Mouse (Mus musculus): ENCODE results near the gene Golgb1.

Gene Golgb1

DNA sequence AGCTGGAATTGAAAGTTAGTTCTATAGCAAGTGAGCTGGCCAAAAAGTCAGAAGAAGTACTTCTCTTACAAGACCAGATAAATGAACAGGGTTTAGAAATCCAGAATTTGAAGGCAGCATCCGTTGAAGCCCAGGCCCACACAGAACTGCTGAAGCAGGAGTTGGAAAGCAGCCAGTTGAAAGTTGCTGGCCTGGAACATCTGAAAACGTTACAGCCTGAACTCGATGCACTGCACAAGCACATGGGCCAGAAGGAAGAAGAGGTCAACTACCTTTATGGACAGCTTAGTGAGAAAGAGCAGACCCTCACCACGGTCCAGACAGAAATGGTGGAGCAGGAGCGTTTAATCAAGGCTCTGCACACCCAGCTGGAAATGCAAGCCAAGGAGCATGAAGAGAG lies 39.3 kb downstream of the Golgb1 start:
- in situ Hi-C loops (cut with MboI; ENCODE audit: low sequenced_read_pairs): no loop called here

- in situ Hi-C loops (cut with MboI; ENCODE audit: low sequenced_read_pairs): no loop called here
Observed at GRCm38 (mm10) chr16:36918505-36918904, 43.6 kb downstream of the Golgb1 start.

DNA sequence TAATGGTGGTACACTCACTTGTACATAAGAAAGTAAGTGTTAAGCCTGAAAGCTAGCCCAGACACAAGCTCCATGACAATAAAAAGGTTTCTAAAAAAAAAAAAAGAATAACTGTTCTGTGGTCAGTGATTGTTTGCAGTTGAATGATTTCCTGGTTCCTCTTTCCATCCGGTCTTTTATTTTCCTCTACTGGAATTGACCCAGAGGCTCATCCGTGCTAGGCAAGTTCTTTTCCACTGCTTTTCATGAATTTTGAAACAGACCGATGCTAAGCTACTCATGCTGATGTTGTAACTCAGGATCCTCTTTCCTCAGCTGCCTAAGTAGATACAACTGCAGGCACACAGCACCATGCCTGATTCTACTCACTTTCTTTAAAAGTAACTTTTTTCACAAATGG lies 45.5 kb downstream of the Golgb1 start:
- in situ Hi-C loops (cut with MboI; ENCODE audit: low sequenced_read_pairs): no loop called here

DNA sequence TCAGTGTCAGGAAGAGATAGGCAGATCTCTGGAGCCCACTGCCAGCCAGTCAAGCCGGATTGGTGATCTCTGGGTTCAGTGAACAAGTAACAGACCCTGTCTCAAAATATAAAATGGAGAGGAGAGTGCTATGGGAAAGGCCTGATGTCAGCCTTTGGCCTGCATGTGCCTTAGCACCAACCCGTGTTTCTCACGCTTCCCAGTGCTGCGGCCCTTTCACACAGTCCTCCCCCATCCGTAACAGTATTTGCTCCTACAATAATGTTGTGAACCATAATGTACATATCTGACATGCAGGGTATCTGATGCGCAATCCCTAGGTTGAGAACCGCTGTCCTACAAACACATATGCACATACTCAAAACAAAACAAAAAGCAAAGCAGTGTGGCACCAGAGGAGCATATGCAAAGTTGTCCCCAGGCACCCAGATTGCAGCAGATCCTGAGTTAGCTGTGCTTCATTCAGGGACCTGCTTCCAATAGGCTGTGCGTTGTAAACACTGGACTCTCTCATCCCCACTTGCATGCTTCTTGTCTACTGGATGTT lies 46.2 kb downstream of the Golgb1 start:
- in situ Hi-C loops (cut with MboI; ENCODE audit: low sequenced_read_pairs): no loop called here

GRCm38 (mm10) chr16:36921980-36922379 lies 47.0 kb downstream of the Golgb1 start:
- in situ Hi-C loops (cut with MboI; ENCODE audit: low sequenced_read_pairs): no loop called here

DNA sequence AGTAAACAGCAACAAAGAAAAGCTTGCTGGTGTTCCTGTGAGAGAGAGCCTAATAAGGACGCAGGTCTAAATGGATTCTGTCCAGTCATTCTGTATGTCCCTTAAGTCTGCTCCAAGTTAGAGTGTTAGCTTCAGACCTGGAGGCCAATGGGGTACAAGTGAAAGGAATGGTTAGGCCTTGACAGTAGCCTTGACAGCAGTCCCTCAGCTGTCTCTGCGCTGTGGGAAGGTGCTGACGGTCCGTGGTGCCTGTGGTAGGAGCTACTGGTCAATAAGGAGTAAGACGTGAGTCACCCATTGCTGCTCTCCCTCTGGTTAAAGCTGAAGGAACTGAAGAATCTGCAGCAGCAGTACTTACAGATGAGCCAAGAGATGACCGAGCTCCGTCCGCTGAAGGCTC lies 49.4 kb downstream of the Golgb1 start:
- in situ Hi-C loops (cut with MboI; ENCODE audit: low sequenced_read_pairs): no loop called here

DNA sequence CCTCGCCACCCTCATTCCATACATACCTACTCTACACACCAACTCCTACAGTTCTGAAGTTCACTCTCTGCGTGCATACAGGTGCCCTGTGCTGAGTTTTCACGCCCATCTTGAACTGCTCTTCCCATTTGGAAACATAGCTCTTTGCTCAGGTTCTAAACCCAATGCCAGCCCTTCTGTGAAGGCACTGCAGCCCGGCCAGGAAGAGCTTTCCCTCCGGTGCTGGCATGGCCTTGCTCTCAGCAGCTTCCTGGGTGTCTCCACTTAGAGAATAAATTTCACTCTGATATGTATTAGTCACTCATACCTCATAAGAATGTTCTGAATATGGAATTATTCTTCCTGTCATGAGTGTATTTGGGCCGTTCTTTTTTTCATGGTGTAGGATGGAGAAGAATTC lies 50.4 kb downstream of the Golgb1 start:
- in situ Hi-C loops (cut with MboI; ENCODE audit: low sequenced_read_pairs): no loop called here

DNA sequence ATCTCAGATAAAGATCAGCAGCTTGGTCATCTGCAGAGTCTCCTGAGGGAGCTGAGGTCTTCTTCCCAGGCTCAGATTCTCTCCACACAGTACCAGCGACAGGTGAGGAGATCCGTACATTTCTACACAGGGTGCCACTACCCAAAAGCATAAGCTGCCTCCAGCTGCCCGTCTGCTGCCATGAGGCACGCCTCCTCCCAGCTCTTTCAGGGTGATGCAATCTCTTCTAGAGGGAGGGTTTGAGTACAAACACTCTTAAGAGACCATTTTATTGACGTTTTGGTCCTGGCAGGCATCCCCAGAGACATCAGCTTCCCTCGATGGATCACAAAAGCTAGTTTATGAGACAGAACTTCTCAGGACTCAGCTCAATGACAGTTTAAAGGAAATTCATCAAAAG lies 50.9 kb downstream of the Golgb1 start:
- in situ Hi-C loops (cut with MboI; ENCODE audit: low sequenced_read_pairs): no loop called here

DNA sequence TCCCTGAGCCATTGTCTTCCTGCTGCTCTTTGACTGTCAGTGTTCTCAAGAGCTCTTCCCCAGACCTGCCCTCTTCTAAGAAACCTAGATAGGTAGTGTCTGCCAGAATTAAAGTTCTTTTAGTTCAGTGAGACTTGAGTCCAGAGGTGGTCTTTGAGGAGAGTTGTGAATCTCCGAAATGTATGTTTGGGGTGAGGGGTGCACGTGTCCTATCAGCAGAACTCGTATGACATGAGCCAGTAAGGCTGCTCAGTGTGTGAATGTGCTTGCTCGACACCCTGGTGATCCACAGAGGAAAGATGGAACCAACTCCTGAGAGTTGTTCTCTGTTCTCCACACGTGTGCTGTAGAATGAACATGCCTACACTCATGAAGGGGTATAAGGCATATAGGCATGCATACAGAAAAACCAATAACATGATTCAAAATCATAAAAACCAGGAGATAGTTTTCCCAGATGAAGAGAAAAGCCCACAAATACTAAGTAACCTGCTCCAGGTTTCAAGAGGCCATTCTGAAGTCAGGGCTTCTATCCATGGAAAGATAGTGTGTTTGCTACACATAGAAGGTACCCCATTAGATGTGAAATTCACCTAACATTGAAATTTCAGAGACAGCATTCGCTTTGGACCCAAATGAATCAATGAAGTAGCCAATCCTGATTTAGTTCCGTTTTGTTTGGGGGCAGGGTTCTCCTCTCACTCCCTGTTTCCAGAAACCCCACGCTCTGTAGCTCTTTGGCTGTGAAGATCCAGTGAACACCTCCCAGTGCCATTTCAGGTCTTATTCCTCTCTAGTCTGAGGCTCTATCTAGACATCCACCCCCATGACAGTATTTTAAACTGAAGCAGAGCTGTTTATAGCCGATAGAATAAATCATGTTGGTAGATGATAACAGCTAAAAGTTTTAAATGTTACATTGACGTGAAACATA lies 51.8 kb downstream of the Golgb1 start:
- in situ Hi-C loops (cut with MboI; ENCODE audit: low sequenced_read_pairs): no loop called here

GRCm38 (mm10) chr16:36927495-36928105 lies 52.7 kb downstream of the Golgb1 start:
- in situ Hi-C loops (cut with MboI; ENCODE audit: low sequenced_read_pairs): no loop called here

DNA sequence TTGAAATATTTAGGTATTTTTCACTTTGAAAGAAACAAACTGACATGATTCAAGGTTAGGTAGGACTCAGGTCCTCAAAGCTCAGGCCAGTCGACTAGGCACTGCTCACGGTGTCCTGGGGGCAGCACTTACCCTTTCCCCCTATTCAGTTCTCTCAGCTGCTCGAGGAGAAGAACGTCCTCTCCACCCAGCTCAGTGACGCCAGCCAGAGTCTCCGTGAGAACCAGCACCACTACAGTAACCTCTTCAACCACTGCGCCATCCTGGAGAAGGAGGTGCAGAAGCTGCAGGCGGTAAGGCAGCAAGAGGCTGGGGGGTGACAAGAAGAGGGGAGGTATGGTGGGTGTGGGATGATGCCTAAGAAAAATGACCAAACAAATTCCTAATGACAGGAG lies 53.2 kb downstream of the Golgb1 start:
- in situ Hi-C loops (cut with MboI; ENCODE audit: low sequenced_read_pairs): no loop called here

DNA sequence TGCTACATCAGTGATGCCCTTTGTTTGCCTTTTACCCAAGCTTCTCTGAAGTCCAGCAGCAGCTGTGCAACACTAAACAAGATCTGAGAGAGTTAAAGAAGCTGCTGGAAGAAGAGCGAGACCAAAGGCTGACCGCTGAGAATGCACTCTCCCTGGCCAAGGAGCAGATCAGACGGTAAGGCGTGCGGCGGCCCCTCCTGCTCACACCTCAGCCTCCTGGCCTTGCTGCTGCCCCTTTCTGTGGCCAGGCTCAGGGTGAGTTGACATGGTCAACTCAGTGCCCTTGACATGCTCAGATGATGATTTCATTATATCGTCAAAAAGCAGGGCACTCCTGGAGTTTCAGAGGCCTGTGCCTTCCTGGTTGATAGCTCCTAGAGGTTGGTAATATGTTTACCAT lies 54.3 kb downstream of the Golgb1 start:
- in situ Hi-C loops (cut with MboI; ENCODE audit: low sequenced_read_pairs): no loop called here

GRCm38 (mm10) chr16:36930231-36931136 lies 55.5 kb downstream of the Golgb1 start:
- in situ Hi-C loops (cut with MboI; ENCODE audit: low sequenced_read_pairs): no loop called here

DNA sequence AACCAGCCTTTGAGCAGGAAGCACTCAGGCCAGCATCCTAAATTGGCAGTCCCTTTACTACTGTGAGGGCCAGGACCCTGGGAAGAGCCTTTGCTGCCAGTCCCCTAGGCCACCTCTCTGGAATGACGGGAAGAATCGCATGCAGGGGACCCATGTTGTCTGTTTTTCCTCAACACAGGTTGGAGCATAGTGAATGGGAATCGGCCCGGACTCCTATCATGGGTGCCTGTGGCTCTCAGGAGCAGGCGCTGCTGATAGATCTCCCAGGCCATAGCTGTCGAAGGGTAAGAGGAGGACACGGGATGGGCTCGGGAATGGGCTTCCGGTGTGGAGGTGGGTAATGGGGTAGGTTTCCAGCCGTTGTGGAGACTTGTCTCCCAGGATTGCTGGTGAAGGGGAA lies 56.4 kb downstream of the Golgb1 start:
- in situ Hi-C loops (cut with MboI; ENCODE audit: low sequenced_read_pairs): no loop called here

DNA sequence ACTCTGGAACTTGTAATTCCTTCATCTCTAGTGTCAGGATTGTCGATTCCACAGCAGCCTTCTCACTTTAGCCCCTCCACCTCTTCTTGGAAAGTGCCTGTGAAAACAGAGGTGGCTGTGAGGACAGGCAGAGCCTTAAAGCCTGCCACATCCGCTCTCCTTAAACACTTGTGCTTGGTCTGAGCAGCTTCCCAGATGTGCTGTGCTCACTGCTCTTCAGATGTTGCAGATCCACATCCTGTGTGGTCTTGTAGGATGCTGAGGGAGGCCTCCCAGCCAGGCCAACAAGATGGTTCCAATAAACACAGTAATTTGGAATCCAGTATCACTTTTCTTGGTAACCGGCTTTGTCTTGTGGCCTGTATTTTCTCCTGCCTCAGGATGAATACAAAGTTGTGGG lies 57.0 kb downstream of the Golgb1 start:
- in situ Hi-C loops (cut with MboI; ENCODE audit: low sequenced_read_pairs): no loop called here

- in situ Hi-C loops (cut with MboI; ENCODE audit: low sequenced_read_pairs): no loop called here
Observed at GRCm38 (mm10) chr16:36932546-36932945, 57.6 kb downstream of the Golgb1 start.

DNA sequence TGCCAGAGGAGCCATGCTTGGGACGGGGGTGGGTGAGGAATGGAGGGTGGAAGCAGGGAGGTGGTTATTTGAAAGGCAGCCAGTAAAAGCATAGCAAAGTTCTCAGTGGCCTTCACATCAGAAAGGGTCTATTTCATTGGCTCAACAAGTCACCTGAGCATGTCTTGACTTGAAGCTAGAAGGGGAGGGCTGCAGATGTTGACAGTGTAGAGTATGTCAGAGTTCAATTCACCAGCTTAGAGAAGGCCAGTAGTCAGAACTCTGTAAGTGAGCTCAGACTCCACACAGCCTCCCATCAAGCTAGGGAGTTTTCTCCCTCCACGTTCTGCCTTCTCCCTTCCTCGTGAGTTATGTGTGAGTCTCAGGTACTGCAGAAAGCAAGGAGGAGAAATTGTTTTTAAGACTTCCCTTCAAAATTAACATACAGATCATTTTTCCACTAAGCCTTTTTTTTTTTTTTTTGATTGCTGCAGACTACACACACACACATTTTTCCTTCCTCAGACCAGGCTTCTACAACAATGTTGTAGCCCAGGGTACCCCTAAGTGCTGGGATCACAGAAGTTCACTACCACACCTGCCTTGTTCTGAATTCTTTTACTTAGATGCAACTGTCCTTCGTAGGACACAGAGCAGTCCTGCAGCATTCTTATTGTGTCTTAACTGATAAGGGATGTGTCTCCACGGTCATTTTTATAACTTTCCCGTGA lies 59.3 kb downstream of the Golgb1 start:
- in situ Hi-C loops (cut with MboI; ENCODE audit: low sequenced_read_pairs): no loop called here

GRCm38 (mm10) chr16:36934841-36935620 lies 60.1 kb downstream of the Golgb1 start, which contains the start of gene Hcls1:
TSS of gene Hcls1 (plus strand) at chr16:36934983.
- in situ Hi-C loops (cut with MboI; ENCODE audit: low sequenced_read_pairs): no loop called here

GRCm38 (mm10) chr16:36935814-36936213 lies 60.9 kb downstream of the Golgb1 start:
- in situ Hi-C loops (cut with MboI; ENCODE audit: low sequenced_read_pairs): no loop called here
